Mouse (Mus musculus) adrenal gland, postnatal 4 days (tissue): ENCODE measurements around the gene Fgfr2. TPM values are rescaled to one million over a fixed set of nuclear protein-coding genes. Genes with fewer than 3 reads are reported as not detected.

ENCODE experiments used
- DNase-seq, 2 experiments: peaks; one replicate each; pipeline ENCODE4 v3.0.0; 2021 to 2022; ENCODE audit warnings: low spot score in 2 of 2, mixed read lengths in 2 of 2
- total RNA-seq, 2 experiments: library from RNA; stranded (reverse); gene quantifications; 2 replicates each; pipeline ENCODE4 v1.2.3; 2021

Fgfr2 gene
- total RNA-seq, 2 experiments from 2014 or later: 205 to 210 TPM

GRCm38 (mm10) chr7:131605481-131605880 lies 1517.7 kb downstream of the Fgfr2 start:
- no peak for DNase-seq

GRCm38 (mm10) chr7:131604946-131605345 lies 1518.2 kb downstream of the Fgfr2 start:
- DNase-seq: no peak

- no peak for DNase-seq
Measured at GRCm38 (mm10) chr7:131603186-131603585, 1520.0 kb downstream of the Fgfr2 start.

- no peak for DNase-seq
Measured at GRCm38 (mm10) chr7:131602106-131602505, 1521.0 kb downstream of the Fgfr2 start.

- DNase-seq: no peak
Measured at GRCm38 (mm10) chr7:131598483-131598824, 1524.7 kb downstream of the Fgfr2 start.

GRCm38 (mm10) chr7:131597779-131598482 lies 1525.2 kb downstream of the Fgfr2 start:
- no peak for DNase-seq

GRCm38 (mm10) chr7:131585551-131585950 lies 1537.6 kb downstream of the Fgfr2 start:
- no peak for DNase-seq

- DNase-seq: no peak
Measured at GRCm38 (mm10) chr7:131582178-131582577, 1541.0 kb downstream of the Fgfr2 start.

- no peak for DNase-seq
Measured at GRCm38 (mm10) chr7:131575246-131575645, 1547.9 kb downstream of the Fgfr2 start.

GRCm38 (mm10) chr7:131560697-131561042 lies 1562.5 kb downstream of the Fgfr2 start:
- DNase-seq: no peak

- peak; percentile 70 to 80 for DNase-seq
Measured at GRCm38 (mm10) chr7:131559986-131560696, 1563.0 kb downstream of the Fgfr2 start, which contains the start of gene Bub3. Gene Bub3, plus strand, starts transcription at chr7:131560222.

GRCm38 (mm10) chr7:131557751-131558150 lies 1565.4 kb downstream of the Fgfr2 start:
- no peak for DNase-seq

GRCm38 (mm10) chr7:131556541-131557271 lies 1566.4 kb downstream of the Fgfr2 start:
- no peak for DNase-seq

GRCm38 (mm10) chr7:131556116-131556515 lies 1567.0 kb downstream of the Fgfr2 start:
- no peak for DNase-seq

GRCm38 (mm10) chr7:131555301-131556081 lies 1567.7 kb downstream of the Fgfr2 start:
- DNase-seq: no peak

- no peak for DNase-seq
Measured at GRCm38 (mm10) chr7:131554341-131555180, 1568.6 kb downstream of the Fgfr2 start.

GRCm38 (mm10) chr7:131553771-131554175 lies 1569.4 kb downstream of the Fgfr2 start:
- DNase-seq: no peak

- DNase-seq: no peak
Measured at GRCm38 (mm10) chr7:131552781-131553180, 1570.4 kb downstream of the Fgfr2 start.

- DNase-seq: no peak
Measured at GRCm38 (mm10) chr7:131551931-131552741, 1571.0 kb downstream of the Fgfr2 start.
